8 mouse cellular contexts compared by ENCODE assay signal in the genomic region with DNA sequence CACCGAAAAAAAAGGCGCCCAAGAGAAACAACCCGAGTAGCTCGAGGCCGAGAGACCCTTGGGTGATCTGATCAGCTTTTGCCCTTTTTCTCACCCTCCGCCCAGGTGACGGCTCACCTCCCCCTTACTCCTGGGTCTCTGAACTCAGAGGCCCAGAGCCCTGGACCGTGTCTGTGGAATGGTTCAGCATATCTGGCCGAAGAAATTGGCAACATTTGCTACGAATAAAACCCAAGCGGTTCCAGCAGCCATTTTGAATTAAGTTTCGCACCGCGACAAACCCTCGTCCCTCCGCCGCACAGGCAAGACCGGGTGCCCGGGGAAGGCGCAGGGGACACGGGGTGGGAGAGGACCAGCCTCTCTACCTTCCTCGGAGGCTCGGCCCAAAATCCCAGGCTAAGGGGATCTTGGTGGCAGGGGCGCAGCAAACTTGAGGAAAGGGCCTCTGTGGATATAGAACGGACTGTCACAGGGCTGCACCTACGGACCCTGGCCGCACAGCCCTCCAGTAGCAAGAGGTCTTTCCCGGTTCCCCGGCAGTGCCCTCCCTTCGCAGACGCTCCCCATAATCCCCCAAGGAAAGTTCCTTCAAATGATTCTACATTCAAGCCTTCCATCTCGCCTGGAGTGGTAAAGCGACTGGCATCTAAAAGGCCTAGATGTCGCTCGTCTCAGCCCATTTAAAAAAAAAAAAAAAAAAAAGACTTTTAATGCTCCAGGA. TPM values are rescaled to one million over a fixed set of nuclear protein-coding genes. Genes with fewer than 3 reads are reported as not detected.
DNase-seq lines count a peak whose midpoint lies in the region; ATAC-seq and TF ChIP-seq lines count a peak whose summit lies in the region.

No protein-coding gene starts in this region.

- H3K4me1 ChIP-seq in heart, adult 2 months (ENCODE audit: control insufficient read depth, insufficient read depth, low read length), result no peaks in the 10 kb centered on the region
- H3K4me1 ChIP-seq in forebrain, embryonic 16.5 days (replicated peaks; ENCODE audit: control insufficient read depth, insufficient read depth, low read length), result peaks cover 22% of the 10 kb centered on the region
- H3K4me1 ChIP-seq in intestine, postnatal 0 days (replicated peaks; ENCODE audit: control insufficient read depth, insufficient read depth, low read length), result no peaks in the 10 kb centered on the region
- peaks cover 59% of the 10 kb centered on the region for H3K4me1 ChIP-seq in midbrain, embryonic 12.5 days

- peak; percentile 52 to 68 for DNase-seq in heart, adult 2 months
- DNase-seq in heart, adult 9 months (ENCODE audit: low spot score in 2 of 2), result no peak
- peak; percentile 63 for DNase-seq in adipocyte (ENCODE audit: low spot score)
- DNase-seq in frontal cortex, adult 2 months (ENCODE audit: extremely low spot score in 1 of 2, low spot score in 1 of 2), result no peak

- TF ChIP-seq CTCF in heart, adult 2 months (IDR thresholded peaks at IDR 0.05), result no peak
- no peak for TF ChIP-seq CTCF in intestine, postnatal 0 days (IDR thresholded peaks at IDR 0.05; ENCODE audit: low read depth)

- WGBS in heart, adult 2 months, result 30% methylated on average over 35 of the region's 35 CpGs
- WGBS in forebrain, embryonic 16.5 days, result 8% methylated on average over 35 of the region's 35 CpGs
- 8% methylated on average over 35 of the region's 35 CpGs for WGBS in intestine, postnatal 0 days
- WGBS in midbrain, embryonic 12.5 days, result under 1% methylated on average over 35 of the region's 35 CpGs

- no peaks in the 10 kb centered on the region for H3K9me3 ChIP-seq in forebrain, embryonic 16.5 days (ENCODE audit: control insufficient read depth, low read length)
- no peaks in the 10 kb centered on the region for H3K9me3 ChIP-seq in intestine, postnatal 0 days (ENCODE audit: control insufficient read depth)
- H3K9me3 ChIP-seq in midbrain, embryonic 12.5 days, result no peaks in the 10 kb centered on the region

- H3K36me3 ChIP-seq in heart, adult 2 months (ENCODE audit: control insufficient read depth, insufficient read depth, low read length), result peaks cover 16% of the 10 kb centered on the region
- H3K36me3 ChIP-seq in forebrain, embryonic 16.5 days (ENCODE audit: control insufficient read depth, insufficient read depth), result no peaks in the 10 kb centered on the region
- H3K36me3 ChIP-seq in intestine, postnatal 0 days (ENCODE audit: control insufficient read depth, insufficient read depth), result peaks cover 4% of the 10 kb centered on the region; the same call in 1 of the 2 replicates
- no peaks in the 10 kb centered on the region for H3K36me3 ChIP-seq in midbrain, embryonic 12.5 days

- no peak for ATAC-seq in forebrain, embryonic 16.5 days
- ATAC-seq in intestine, postnatal 0 days, result no peak
- ATAC-seq in midbrain, embryonic 12.5 days (ENCODE audit: low FRiP score, low read depth), result no peak
- ATAC-seq in frontal cortex, adult (ENCODE audit: low TSS enrichment), result no peak

- no peaks in the 10 kb centered on the region for H3K79me2 ChIP-seq in heart, adult 2 months (replicated peaks; ENCODE audit: control insufficient read depth, insufficient read depth, low read length)

- H3K27ac ChIP-seq in heart, adult 2 months, result peak overlapping the region; percentile 97
- H3K27ac ChIP-seq in forebrain, embryonic 16.5 days (ENCODE audit: low read length), result no peak overlapping the region
- H3K27ac ChIP-seq in intestine, postnatal 0 days (ENCODE audit: low read depth, low read length), result peak overlapping the region; percentile 64
- H3K27ac ChIP-seq in midbrain, embryonic 12.5 days (replicated peaks), result peak overlapping the region; percentile 30; the same call in 1 of the 2 replicates

- TF ChIP-seq EP300 in heart, adult 2 months (IDR thresholded peaks at IDR 0.05; ENCODE audit: insufficient read depth, low read depth, low read length), result no peak

- H3K4me3 ChIP-seq in heart, adult 2 months, result peak overlapping the region; percentile 81
- peak overlapping the region; percentile 47 for H3K4me3 ChIP-seq in forebrain, embryonic 16.5 days (replicated peaks; ENCODE audit: low read length)
- H3K4me3 ChIP-seq in intestine, postnatal 0 days (ENCODE audit: low read depth, low read length), result peak overlapping the region; percentile 65
- H3K4me3 ChIP-seq in midbrain, embryonic 12.5 days, result peak overlapping the region; percentile 69

- peak overlapping the region; percentile 57 for H3K4me2 ChIP-seq in forebrain, embryonic 16.5 days (ENCODE audit: low read length)
- peak overlapping the region; percentile 90 for H3K4me2 ChIP-seq in intestine, postnatal 0 days (replicated peaks; ENCODE audit: low read depth)
- peak overlapping the region; percentile 91 for H3K4me2 ChIP-seq in midbrain, embryonic 12.5 days (replicated peaks)

- peak overlapping the region; percentile 75 for H3K9ac ChIP-seq in heart, adult 2 months (ENCODE audit: low read depth, low read length)
- H3K9ac ChIP-seq in forebrain, embryonic 16.5 days (replicated peaks; ENCODE audit: low read depth, low read length), result peak overlapping the region; percentile 49
- peak overlapping the region; percentile 79 for H3K9ac ChIP-seq in intestine, postnatal 0 days (ENCODE audit: low read depth, low read length)
- H3K9ac ChIP-seq in midbrain, embryonic 12.5 days (replicated peaks), result peak overlapping the region; percentile 81

- intact Hi-C loops in heart, adult 2 months (cut with DNase I), result loop anchor here (5.0 kb wide), 1 partner anchor 862 kb away; no protein-coding TSS in a partner anchor

- no peak for TF ChIP-seq POLR2A in heart, adult 2 months (IDR thresholded peaks at IDR 0.05; ENCODE audit: insufficient read depth, low read depth, low read length)

- H3K27me3 ChIP-seq in heart, adult 2 months (ENCODE audit: control insufficient read depth, insufficient read depth, low read length), result no peaks in the 10 kb centered on the region
- peaks cover 17% of the 10 kb centered on the region for H3K27me3 ChIP-seq in forebrain, embryonic 16.5 days (replicated peaks; ENCODE audit: control insufficient read depth, insufficient read depth, low read length)
- H3K27me3 ChIP-seq in intestine, postnatal 0 days (replicated peaks; ENCODE audit: control insufficient read depth, insufficient read depth, low read length), result no peaks in the 10 kb centered on the region
- H3K27me3 ChIP-seq in midbrain, embryonic 12.5 days, result peaks cover 30% of the 10 kb centered on the region

RNA-seq across cellular contexts. Expression of a gene that starts 4.2 kb away (rescaled TPM):
- 10 to 100 TPM; 29.0 to 31.4 TPM for total RNA-seq in heart, adult 2 months (2021)
- 18.2 and 22.6 TPM in 2 replicates for polyA plus RNA-seq in heart, adult 2 months (2012; rRNA removed)
- 28.5 and 41.4 TPM in 2 replicates for polyA plus RNA-seq in forebrain, embryonic 16.5 days (2015; fragmentation: Nextera tagmentation; extraction: Ambion mirVana)
- 22.1 and 22.9 TPM in 2 replicates for polyA plus RNA-seq in intestine, postnatal 0 days (2015; fragmentation: Nextera tagmentation; extraction: Ambion mirVana)
- polyA plus RNA-seq in midbrain, embryonic 12.5 days (2016; fragmentation: Nextera tagmentation; extraction: Ambion mirVana), result 40.5 and 44.8 TPM in 2 replicates
- 21.9 and 22.7 TPM in 2 replicates for polyA plus RNA-seq in frontal cortex, adult 2 months (2012; rRNA removed)

Comparison
In these comparisons a context has a peak if more than half of its experiments do, and no peak if none do; other contexts are left out.
1. DNase-seq: peak in heart, adult 2 months (2 of 2) and adipocyte (single experiment); none in heart, adult 9 months (0 of 2) and frontal cortex, adult 2 months (0 of 2).
2. Peak in every context shown above with its lines, with median percentiles within 50 percentile points of each other: H3K4me3 ChIP-seq, H3K9ac ChIP-seq and H3K4me2 ChIP-seq.